18 mouse cellular contexts compared by ENCODE assay signal in the genomic region with DNA sequence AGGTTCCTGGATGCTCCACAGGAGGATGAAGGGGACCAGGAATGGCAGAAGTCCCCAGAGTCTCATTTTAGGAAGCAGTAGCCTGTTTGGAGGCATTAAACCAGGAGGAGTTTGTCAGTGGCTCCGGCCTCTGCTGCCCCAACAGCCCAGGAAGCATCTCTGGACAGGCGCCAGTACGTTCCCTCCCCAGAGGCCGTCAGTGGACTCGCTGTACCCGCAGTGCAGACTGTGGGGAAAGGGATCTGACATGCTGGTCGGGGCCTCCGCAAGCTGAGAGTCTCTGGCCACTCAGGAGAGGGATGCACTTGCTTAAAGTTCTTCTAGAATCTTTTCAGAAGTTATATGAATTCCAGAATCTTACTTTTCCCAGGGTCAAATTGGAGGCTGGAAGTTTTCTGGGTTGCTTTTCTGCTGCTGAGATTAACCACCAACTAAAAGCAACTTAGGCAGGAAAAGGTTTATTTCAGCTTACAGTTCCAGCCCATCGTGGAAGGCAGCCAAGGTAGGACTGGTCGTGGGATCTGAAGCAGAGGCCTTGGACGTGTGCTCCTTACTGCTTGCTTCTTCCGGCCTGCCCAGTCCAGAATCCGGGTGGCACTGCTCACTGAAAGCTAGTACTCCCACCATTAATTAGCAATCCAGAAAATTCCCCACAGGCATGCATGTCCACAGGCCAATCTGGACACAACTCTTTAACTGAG. TPM values are rescaled to one million over a fixed set of nuclear protein-coding genes. Genes with fewer than 3 reads are reported as not detected.
DNase-seq lines count a peak whose midpoint lies in the region; ATAC-seq lines count a peak whose summit lies in the region.
"Not testable (repeated sequence)": the region's sequence is repeated elsewhere in the genome, so short reads cannot be mapped to it uniquely, and the experiment has no call there.
"Had no signal": no experiment of that assay in that cellular context is flagged by ENCODE, and none has a peak within 500 bp of the region (broad histone marks: within the 10 kb centered on the region; RNA-seq: fewer than 3 reads in every experiment).

A gene (minus strand): TSS at position 423 of the 701 bp plus-strand sequence.

- not testable (repeated sequence) for H3K27me3 ChIP-seq in embryonic facial prominence, embryonic 13.5 days

- peak; percentile 38 for DNase-seq in adipocyte (ENCODE audit: low spot score)
- peak; percentile 95 for DNase-seq in heart, adult 11 months
- DNase-seq in heart, postnatal 36 days = peak; percentile 43 to 49
- peak; percentile 40 for DNase-seq in kidney, postnatal 14 days
- peak; percentile 45 for DNase-seq in lung, postnatal 14 days
- peak; percentile 5 for DNase-seq in skeletal muscle tissue, adult 2 months (ENCODE audit: low read depth, low spot score)
- peak; percentile 36 for DNase-seq in urinary bladder, postnatal 14 days (ENCODE audit: low spot score)

- H3K36me3 ChIP-seq in embryonic facial prominence, embryonic 13.5 days = not testable (repeated sequence)

- H3K9ac ChIP-seq in embryonic facial prominence, embryonic 13.5 days = 0 out of 2 replicates have a peak within 1 kb of the TSS, but pooled peaks have one; percentile 21

- intact Hi-C loops in heart, postnatal 36 days (cut with DNase I) = not testable (repeated sequence)

- WGBS in embryonic facial prominence, embryonic 13.5 days = 66% methylated on average over 13 of the region's 13 CpGs

- not testable (repeated sequence) for H3K4me1 ChIP-seq in embryonic facial prominence, embryonic 13.5 days

- not testable (repeated sequence) for H3K9me3 ChIP-seq in embryonic facial prominence, embryonic 13.5 days

- ATAC-seq in embryonic facial prominence, embryonic 13.5 days (ENCODE audit: insufficient number of reproducible peaks, insufficient read depth, low FRiP score, low TSS enrichment, low read depth) = not testable (repeated sequence)

- not testable (repeated sequence) for H3K27ac ChIP-seq in embryonic facial prominence, embryonic 13.5 days

- not testable (repeated sequence) for H3K4me3 ChIP-seq in embryonic facial prominence, embryonic 13.5 days

- H3K4me2 ChIP-seq in embryonic facial prominence, embryonic 13.5 days = not testable (repeated sequence)

RNA-seq across cellular contexts. Expression of the gene that starts here (rescaled TPM):
- 0.80 TPM in 1 of 2 replicates, not detected in the other for polyA plus RNA-seq in embryonic facial prominence, embryonic 13.5 days (2015; fragmentation: Nextera tagmentation; extraction: Ambion mirVana)
- under 1 TPM in 1 of 2 experiments, not detected in 1; 0.53 TPM for total RNA-seq in heart, postnatal 36 days (2021)
- total RNA-seq: CH12.LX; granulocyte monocyte progenitor cell, adult 5-6 weeks; layer of hippocampus, adult 18-20 months; layer of hippocampus, postnatal 25 days; MEL had no signal
- polyA plus RNA-seq: embryonic facial prominence, embryonic 12.5 days; forebrain, embryonic 15.5 days; hindbrain, embryonic 13.5 days; inflammation-experienced regulatory T-cells, adult 6 months; limb, embryonic 12.5 days had no signal

Comparison
In these comparisons a context has a peak if more than half of its experiments do, and no peak if none do; other contexts are left out.
1. Peak in DNase-seq in heart, postnatal 36 days; RNA of the gene not detected or under 1 TPM.
2. DNase-seq: peak in every context shown above with its lines; median percentile 95 in heart, adult 11 months; 46 in heart, postnatal 36 days; 45 in lung, postnatal 14 days; 40 in kidney, postnatal 14 days; 38 in adipocyte; 36 in urinary bladder, postnatal 14 days; 5 in skeletal muscle tissue, adult 2 months.